Mouse (Mus musculus) frontal cortex, adult (tissue): ENCODE data around the gene Stard3.
A peak's percentile ranks its signal among the peaks of the same experiment; 100 is the strongest.

Experiments used
- ATAC-seq: cut with Nextera tagmentation; 2 replicates; pipeline ENCODE4 v1.9.2; 2017; ENCODE audit warnings: mild to moderate bottlenecking, moderate library complexity, mixed read lengths; ENCODE audit not compliant: low TSS enrichment

The Stard3 gene

DNA sequence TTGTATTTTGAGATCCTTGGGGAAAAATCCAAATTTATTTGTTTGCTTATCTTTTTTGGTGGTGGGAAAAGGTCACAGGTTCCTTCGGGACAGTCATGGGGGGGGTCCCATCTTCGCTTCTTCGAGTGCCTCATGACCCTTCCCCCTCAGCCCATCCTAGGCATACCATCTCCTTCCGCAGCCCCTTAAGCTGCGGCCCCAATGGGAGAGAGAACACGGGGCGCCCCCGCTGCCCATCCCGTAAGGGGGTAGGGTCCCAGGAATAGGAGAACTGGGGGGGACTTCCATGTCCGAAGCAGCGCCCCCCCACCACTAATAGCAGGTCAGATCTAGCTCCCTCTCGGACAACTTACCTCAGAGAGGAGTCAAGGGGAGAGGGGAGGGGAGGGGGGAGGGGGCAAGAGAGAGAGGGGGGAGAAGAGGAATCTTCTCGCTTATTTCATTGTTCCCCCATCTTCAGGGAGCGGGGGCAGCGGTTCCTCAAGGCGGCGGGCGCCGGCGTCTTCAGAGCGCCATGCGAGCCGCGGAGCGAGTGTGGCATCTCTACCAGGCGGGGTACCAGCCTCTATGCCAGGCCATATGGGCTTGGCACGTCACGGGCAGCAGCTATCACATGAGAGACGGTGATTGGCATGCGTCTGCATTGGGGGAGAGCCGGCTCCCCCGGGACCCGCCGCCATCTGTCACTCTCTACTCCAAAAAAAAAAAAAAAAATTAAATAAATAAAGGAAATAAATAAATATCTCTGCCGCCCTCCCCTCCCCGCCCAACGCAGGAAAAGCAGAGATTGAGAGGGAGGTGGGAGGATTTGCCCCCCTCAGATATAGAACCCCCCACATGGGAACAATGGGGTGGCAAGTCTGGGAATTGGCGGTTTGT is 28.8 kb upstream of the Stard3 start, which contains the start of gene Neurod2:
Gene Neurod2, minus strand, starts transcription at position 568 of the 879 bp plus-strand sequence.
- ATAC-seq: peak; percentile 42; the same call in 1 of the 2 replicates

DNA sequence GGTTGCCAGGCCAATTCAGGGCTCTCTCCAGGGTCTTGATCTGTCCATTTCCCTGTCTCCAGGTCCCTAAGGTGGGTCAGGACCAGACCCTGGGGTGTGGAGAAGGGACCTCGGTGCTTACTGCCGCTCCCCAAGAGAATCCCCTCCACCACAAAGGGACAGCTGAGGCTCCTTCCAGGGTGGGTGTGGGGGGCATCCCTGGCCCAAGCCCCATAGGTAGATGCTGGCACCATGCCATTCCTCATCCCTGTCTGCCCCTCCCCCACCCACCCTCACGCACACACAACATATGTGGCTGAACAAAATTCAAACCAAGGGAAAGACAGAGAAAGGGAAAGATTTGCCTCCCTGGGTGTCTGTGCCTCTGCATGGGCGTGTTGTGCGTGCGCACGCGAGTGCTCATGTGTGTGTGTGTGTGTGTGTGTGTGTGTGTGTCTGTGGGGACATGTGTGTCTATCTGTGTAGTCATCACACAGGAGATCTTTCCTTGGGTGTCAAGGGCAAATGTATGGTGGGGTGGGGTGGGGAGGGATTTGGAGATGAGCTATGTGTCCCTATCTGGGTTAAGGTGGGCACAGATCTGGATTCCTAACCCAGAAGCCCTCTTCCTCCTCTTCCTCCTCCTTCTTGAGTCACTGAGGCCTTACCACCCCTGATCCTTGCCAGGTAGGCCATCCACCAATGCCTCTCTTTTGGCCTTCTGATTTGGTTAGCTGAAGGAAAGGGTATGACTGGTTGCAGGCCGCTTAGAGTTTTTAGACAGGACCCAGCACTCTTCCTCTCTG is 28.0 kb upstream of the Stard3 start:
- ATAC-seq: no peak

DNA sequence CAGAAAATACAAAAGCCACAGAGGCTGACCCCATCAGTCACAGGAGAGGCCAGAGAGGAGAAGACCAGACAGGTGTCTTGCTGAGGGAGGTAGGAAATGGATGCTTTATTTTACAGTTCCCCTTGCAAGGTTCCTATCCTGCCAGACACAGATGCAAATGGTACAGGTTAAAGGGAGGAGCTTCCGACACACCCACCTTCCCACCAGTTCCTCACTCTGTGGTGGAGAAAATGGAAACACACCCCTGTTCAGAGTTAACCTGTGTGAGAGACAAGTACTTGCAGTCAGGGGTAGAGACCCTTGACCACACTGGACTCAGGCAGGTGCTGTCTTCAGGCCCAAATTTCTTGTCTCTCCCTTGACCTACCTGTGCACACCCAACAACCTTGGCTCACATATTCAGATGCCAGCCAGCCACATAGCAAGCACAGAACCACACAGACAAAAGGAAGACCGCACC is 27.4 kb upstream of the Stard3 start:
- no peak for ATAC-seq

DNA sequence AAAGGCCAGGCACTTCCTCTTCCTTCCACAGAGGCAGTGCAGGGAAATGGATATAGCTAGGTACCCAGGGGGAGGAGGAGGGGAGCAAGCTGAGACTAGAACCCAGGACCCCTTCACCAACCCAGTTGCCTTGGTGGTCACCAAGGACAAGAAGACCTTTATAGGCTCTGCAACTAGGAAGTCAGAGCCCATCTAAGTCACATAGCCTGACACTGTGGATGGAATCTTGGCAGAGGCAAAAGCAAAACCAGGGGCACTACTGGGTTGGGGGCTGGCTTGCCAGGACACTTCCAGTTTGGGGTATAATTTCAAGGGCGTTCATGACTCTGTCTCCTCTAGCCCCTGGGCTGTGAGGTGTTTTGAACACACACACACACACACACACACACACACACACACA is 26.8 kb upstream of the Stard3 start:
- no peak for ATAC-seq

DNA sequence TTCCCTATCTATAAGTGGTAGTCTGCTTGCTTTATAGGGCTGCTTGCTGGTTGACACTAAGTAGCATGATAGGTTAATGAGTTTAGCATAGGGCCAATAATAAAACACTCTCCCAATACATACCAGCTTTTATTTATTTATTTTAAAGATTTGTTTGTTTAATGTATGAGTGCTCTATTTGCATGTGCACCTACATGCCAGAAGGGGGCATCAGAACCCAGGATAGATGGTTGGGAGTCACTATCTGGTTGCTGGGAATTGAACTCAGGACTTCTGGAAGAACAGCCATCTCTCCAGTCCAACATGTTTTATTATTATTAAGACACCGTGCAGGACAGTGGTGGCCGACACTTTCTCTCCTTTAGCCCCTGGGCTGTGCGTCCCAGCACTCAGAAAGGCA is 26.0 kb upstream of the Stard3 start:
- no peak for ATAC-seq

DNA sequence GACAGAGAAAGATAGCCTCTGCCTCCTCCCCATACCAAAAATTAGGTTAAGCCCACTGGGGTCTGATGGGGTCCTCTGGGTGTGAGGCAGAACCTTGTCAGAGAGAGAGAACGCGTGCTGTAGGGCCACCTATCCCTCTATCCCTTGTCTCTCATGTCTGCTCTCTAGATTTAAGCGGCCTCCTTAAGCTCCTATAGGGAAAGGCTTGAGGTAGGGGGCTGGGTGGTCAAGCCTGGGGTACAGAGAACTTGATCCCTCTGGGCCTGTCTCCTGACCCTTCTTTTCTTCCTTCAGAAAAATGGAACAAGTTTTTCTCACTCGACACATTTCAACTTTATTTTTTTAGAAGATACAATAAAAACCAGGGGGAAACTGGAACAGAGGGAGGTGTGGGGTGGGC is 25.3 kb upstream of the Stard3 start:
- ATAC-seq: no peak

DNA sequence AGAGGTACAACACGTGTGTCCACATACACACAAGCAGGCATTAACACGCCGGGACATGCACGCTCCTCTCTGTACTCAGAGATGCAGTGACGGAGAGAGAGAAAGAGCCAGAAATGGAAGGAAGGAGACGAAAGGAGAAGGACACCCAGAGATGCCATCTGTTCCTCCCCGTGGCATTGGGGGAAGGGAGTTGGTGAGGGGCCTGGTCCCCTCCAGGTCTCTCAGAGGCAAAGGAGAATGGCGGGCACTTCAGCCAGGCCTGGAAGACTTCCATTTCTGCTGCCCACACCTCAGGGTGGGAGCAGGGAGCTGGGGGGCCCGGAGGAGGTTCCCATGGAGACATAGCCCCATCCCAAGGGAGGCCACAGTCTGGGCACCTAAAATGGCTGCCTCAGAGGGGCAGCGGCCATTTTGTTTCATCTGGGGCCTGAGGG is 24.9 kb upstream of the Stard3 start:
- peak; percentile 22; the same call in 1 of the 2 replicates for ATAC-seq

DNA sequence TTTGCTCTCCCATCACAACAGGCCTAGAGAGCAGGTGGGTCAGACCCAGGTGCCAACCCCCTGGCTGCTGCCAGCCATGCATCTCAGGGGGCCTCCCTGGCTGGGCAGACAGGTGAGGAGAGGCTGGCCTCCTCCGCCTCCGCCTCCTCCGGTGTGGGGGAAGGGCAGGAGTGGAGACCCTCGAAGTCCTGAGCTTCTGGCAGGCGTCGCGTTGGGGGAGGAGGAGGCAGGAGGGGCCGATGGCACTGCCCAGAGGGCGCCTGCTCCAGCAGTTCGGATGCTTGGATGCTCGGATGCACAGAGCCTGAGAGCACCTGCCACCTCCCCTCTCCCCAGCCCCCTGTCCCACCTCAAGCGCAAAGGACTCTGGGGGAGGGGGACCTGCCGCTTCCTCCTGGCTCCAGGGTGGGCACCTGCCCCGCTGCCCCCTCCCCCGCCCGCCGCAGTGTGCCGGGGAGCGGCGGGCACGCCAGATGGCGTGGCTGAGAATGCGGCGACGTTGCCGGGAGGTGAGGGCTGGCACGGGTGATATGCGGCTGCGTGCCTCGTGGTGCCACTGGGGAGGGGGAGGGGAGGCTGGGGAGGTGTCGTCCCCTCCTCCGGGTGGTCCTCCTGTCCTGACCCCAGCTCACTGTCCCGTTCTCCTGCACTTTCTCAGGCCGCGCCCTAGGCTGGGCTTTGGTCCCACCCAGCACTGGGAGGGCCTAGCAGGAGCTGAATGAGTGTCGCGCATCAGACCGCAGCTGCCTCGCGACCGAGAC is 24.0 kb upstream of the Stard3 start:
- no peak for ATAC-seq

DNA sequence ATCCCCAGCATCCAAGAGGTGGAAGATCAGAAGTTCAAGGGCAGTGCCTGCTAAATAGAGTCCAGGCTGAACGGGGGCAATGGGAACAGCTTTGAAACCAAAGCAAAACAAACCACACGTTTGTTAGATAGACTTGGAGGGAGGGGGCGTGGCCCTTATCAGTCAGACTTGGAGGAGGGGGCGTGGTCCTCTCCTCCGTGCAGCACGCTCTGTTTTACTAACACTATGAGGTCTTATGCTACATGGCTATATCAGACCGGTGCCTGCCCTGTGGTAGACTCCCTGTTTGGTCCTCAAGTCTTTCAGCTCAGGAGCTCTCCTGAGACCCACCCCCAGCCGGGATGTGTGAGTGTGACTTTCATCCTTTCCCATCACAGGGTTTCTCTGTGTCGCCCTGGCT is 22.9 kb upstream of the Stard3 start:
- ATAC-seq: no peak

DNA sequence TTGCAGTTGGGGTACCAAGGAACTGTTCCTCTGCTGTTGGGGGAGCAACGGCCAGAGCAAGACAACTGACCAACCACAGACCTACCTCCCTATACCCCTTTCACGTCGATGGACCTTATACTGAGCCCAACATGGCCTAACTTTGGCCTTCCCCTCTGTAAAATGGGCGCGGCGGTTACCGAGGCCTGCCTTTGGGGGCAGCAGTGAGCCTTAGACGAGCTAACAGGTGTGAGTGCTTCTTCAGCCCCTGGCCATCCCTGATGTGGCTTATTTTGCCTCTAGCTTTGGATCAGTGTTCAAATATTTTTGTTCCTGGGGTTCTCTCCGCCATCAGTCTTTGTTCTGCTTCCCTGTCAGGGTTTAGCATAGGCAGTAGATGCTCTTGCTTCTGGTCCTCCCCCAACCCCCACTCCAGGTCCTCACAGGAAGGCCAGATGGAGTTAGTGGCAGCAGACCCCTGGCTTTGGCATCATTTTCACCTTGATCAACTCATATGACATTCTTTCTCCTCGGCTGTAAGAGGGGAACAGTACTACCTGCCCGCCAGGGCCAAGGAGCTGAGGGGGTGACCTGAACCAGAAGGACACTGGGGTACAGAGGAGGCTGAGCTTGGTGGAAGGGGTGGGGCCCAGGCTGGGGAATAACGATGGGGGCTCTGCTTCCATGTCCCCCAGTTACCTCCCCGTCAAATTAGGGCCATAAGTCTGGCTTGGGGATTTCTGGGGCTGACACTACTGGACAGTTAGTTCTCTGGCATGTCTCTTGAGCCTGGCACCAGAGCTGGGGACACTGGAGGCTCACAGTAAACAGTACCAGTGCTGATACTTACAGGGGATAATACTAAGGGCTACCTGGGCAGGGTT is 21.7 kb upstream of the Stard3 start:
- ATAC-seq: no peak

DNA sequence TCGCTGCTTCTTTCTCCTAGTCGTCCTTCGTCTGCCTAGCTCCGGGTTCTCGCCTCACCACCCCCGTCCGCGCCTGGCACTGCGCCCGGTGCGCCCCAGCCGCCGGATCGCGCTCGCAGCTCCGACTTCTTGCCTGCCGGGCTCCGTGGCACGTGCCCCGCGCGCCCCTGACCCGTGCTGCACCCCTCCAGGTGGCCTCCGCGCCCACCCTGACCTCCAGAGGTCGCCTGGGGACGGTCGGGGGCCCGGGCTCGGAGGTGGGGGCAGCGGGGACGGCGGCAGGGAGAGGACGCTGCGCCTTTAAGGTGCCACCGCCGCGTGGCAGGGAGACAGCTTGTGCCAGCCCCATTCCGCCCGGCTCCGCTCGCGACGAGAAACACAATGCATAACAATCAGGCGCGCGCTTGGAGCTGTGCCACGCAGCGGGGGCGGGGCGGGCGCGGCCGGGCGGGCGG is 19.6 kb upstream of the Stard3 start:
- 0 out of 2 replicates have a peak, but pooled peaks have one; percentile 18 for ATAC-seq

DNA sequence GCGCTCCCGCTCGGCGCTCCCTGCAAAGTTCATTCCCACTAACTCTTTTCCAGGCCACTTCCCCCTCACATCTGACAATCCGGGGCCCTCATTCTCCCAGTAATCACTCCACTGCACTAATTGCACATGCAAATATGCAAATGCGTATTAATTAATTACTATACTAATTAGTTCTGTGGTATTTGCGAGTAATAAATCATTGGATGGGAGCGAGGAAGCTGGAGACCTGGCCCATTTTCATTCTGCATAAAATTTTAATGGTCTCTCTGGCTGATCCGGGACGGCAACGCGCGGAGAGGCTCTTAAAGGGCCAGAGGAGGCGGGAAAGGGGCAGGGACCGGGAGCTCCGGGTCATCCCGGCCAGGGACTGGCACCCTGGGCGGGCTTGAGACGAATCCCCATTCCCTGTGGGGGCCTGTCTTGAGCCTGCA is 19.1 kb upstream of the Stard3 start:
- no peak for ATAC-seq

DNA sequence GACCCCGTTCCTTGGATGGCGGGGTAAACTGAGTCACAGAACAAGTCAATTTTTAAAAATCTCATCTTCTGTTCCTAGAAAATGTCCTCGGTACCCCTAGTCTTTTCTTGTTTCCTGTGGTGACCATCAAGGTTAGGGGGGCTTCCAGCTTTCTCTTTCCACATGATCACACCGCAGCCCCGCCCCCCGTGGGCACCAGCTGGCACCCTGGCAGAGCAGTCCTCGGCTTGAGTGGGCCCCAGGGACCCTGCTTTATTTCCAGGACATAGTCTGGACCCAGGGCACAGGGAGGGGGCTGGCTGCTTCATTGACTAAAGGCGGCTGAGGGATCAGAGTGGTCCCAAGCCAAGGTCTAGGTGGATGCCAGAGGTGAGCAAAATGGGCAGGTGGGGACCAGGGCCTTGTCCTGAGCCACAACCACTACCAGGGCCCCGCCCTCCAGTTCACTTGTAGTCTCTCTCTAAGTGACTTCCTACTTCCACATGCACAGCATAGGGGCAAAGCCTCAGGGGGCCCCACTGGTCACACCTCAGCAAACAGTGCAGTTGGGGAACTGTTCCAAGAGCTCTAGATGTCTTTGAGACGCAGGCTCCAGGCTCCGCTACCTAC is 18.4 kb upstream of the Stard3 start:
- ATAC-seq: no peak

DNA sequence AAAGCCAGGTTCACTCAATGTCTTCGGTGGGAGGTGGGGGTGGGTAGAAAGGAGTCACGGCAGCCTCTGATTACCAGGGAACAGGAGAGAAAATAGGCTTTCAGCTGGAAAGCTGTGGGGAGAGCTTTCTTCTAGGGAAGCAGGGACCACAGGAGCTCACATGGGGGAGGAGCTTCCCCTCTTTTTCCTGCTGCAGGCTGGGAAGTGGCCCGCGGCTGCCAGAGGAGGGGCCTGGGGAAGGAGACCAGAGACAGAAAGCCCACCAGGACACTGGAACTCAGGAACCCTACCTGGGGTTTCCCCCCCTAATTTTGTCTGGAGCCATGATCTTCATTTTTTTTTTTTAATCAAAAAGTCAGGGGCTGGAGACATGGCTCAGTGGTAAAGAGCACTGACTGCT is 17.6 kb upstream of the Stard3 start:
- no peak for ATAC-seq

DNA sequence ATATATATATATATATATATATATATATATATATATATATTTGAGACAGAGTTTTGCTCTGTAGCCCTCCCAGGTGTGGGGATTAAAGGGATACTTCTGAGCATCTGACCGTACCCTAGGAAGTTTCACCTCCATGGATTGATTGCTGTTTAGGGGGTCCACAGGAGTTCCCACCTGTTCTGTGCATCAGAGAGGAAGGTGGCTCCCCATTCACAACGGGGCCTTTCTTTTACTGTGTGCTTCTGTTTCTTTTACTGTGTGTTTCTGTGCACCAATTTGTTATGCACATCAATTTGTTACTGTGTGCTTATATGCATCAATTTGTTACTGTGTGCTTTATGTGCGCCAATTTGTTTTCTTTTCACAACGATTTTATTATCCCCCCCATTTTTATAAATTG is 17.0 kb upstream of the Stard3 start:
- no peak for ATAC-seq

DNA sequence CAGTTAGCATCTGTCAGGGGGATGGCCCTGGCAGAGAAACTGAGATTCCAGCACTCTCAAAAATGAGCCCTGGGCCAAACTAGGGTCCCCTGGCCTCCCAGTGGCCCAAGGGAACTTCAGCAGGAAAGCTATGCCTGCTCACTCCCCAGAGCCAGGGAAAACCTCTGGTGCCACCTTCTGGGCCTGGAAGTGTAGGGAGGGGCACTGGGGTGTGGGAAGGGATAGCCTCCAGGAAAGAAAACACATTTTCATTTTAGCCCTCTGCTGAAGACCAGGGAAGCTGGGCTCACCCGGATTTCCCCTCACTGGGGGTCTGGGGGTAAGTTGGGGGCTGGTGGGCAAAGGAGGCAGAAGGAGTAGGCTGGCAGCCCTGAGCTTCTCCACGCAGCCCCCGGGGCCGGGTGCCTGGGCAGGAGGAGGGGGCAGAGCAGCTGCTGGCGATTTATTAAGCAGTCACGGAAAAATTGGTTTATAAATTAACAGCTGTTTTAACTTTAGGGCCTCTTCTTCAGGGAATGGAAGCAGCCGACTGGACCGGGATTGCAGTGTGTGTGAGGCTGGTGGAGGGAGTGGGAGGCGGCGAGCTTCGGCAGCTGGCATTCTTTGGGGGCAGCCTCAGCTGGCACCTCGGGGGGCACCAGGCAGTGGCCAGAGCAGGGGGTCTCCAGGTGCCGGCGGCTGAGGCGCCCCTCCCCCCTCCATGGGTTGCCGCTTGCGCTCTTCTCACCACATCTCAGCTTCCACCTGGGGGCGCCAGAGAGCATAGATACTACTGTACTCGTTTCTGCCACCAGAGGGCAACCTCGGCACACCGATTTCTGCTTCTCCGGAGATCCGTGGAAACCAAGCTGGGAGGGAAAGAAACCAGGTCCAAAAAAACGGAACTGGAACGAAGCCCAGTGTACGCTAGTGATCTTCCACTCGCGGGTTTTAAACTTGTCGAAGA is 15.9 kb upstream of the Stard3 start:
- peak; percentile 48; the same call in 1 of the 2 replicates for ATAC-seq

DNA sequence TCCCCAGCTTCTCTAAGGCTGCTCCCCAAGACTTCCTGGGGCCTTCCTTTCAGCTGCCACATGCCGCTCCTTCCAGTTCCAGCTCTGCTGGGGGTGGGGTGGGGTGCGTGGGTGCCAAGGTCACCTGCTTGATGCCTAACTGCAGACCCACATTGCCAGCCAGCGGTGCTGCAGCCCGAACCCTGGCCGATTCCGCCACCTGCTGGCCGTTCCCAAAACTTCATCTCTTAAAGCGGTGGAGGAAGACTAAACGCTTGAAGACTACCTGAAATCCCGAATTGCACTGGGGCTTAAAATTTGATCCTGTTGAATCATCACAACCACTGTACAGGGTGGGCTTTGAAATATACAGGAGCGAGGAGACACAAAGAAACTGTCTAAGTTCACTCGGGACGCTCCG is 12.9 kb upstream of the Stard3 start:
- 0 out of 2 replicates have a peak, but pooled peaks have one; percentile 5 for ATAC-seq

DNA sequence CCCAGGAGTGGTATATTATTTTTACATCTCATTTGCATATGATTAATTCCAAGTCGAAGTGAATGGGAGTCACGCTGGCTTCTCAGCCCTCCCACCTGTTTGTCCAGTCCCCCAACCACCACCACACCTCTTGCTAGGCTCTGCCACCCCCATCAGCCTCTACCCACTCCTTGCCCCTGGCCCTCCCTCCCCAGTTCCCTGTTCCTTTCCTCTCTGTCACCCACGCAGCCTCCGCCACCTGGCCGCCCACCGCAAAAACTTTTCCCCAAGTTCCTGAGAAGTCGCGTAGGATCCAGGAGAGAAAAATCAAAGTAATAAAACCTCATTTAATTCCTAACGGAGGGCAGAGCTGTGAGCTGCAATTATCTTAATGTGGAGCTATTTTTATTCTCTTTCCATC is 12.0 kb upstream of the Stard3 start:
- no peak for ATAC-seq

DNA sequence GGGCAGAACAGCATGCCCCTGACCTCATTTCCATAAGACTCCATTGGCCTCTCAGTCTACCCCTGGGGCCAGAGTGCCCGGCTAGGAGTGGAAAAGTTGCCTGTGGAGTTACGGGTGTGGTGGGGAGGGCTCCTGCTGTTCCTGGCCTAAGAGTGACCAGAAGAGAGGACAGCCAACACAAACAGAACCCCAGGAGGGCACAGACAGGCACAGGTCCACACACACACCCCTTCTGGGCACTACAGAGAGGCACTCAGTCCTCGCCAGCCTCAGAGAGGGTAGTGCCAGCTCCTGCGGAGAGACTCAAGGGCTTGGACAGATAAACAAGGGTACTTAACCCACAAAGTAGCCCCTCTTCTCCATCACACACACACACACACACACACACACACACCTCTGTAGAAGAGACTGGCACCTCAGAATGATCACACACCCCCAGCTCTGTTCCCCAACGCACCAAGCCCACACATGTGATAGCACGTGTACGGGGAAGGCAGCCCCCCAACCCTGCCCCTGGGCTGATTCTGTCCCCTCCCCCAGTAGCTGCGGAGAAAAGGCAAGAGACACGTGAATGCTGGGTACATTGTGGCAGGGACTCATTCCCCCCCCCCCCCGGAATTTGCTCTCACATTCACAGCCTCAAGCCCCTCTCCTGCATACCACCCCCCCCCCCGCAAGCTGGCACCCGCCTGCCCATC is 10.6 kb upstream of the Stard3 start:
- ATAC-seq: no peak
